ENCODE assay signal across 7 mouse cellular contexts in the genomic region with DNA sequence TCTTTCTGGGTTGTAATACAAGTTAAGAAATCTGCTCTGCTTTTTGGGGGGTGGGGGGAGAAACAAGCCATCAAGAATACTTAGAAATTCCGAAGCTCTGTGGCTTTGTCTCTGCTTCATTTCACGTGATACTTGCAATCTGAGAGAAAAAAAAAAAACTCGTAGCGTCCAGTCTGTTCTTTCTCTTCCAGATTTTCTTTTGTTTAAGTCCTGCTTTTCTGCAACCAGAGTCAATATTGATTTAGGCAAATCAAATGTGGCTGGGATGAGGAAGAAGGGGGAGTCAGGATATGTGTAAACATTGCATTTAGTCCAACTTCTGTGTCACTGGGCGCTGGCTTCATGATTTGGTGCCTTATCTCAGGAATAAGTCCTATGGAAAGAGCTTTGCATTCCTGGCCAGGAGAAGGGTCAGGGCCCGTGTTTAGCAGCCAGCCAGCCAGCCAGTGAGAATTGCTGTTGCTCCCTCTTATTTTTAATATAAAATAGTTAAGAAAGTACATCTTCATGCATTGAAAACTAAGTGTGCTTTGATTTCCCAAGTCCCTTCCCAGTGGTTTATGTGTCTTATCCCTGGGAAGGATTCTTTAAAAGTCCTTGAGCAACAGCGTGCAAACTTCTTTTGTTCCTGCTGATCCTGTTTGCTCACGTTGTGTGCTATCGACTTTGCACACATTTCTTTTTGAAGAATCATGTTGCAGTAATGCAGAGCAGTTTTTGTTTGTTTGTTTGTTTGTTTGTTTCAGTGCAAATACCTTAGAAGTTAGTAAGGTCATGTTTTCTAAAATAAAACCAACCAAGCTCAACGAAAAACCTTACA.
DNase-seq lines count a peak whose midpoint lies in the region; ATAC-seq lines count a peak whose summit lies in the region.

No protein-coding gene starts in this region.

- H3K9me3 ChIP-seq in forebrain, embryonic 10.5 days = 0 out of 2 replicates have a peak, but pooled peaks cover 3% of the 10 kb centered on the region
- no peaks in the 10 kb centered on the region for H3K9me3 ChIP-seq in limb, embryonic 12.5 days
- H3K9me3 ChIP-seq in midbrain, embryonic 10.5 days (replicated peaks) = peaks cover 9% of the 10 kb centered on the region; the same call in 1 of the 2 replicates

- H3K27me3 ChIP-seq in forebrain, embryonic 10.5 days (ENCODE audit: poor library complexity, severe bottlenecking) = no peaks in the 10 kb centered on the region
- no peaks in the 10 kb centered on the region for H3K27me3 ChIP-seq in limb, embryonic 12.5 days
- H3K27me3 ChIP-seq in midbrain, embryonic 10.5 days (ENCODE audit: low read depth, poor library complexity, severe bottlenecking) = no peaks in the 10 kb centered on the region

- peaks cover 45% of the 10 kb centered on the region for H3K4me1 ChIP-seq in forebrain, embryonic 10.5 days
- H3K4me1 ChIP-seq in limb, embryonic 12.5 days (replicated peaks) = 0 out of 2 replicates have a peak, but pooled peaks cover 10% of the 10 kb centered on the region
- peaks cover 40% of the 10 kb centered on the region for H3K4me1 ChIP-seq in midbrain, embryonic 10.5 days

- 25% methylated on average over 10 of the region's 10 CpGs for WGBS in forebrain, embryonic 10.5 days
- WGBS in limb, embryonic 12.5 days = 20% methylated on average over 10 of the region's 10 CpGs
- 10% methylated on average over 10 of the region's 10 CpGs for WGBS in midbrain, embryonic 10.5 days

- peak overlapping the region; percentile 57 for H3K4me2 ChIP-seq in limb, embryonic 12.5 days

- peak overlapping the region; percentile 78 for H3K9ac ChIP-seq in limb, embryonic 12.5 days (replicated peaks)

- ATAC-seq in limb, embryonic 12.5 days (ENCODE audit: insufficient number of reproducible peaks, insufficient read depth, low FRiP score, low TSS enrichment, low read depth) = no peak

- peak overlapping the region; percentile 91 for H3K27ac ChIP-seq in forebrain, embryonic 10.5 days
- H3K27ac ChIP-seq in limb, embryonic 12.5 days = peak overlapping the region; percentile 98
- H3K27ac ChIP-seq in midbrain, embryonic 10.5 days (replicated peaks) = peak overlapping the region; percentile 96

- peak overlapping the region; percentile 56 for H3K4me3 ChIP-seq in forebrain, embryonic 10.5 days
- peak overlapping the region; percentile 51 for H3K4me3 ChIP-seq in limb, embryonic 12.5 days (replicated peaks)
- H3K4me3 ChIP-seq in midbrain, embryonic 10.5 days = peak overlapping the region; percentile 74

- H3K36me3 ChIP-seq in forebrain, embryonic 10.5 days (replicated peaks) = peaks cover 25% of the 10 kb centered on the region
- H3K36me3 ChIP-seq in limb, embryonic 12.5 days = peaks cover 7% of the 10 kb centered on the region; the same call in 1 of the 2 replicates
- peaks cover 28% of the 10 kb centered on the region for H3K36me3 ChIP-seq in midbrain, embryonic 10.5 days

- DNase-seq in brain, adult 2 months (ENCODE audit: low read depth, low spot score) = peak; percentile 24
- DNase-seq in forebrain, embryonic 10.5 days (ENCODE audit: extremely low spot score, low spot score) = peak; percentile 50
- DNase-seq in heart, postnatal 4 days = peak; percentile 54
- peak; percentile 62 for DNase-seq in midbrain, embryonic 10.5 days (ENCODE audit: low spot score)
- peak; percentile 9 for DNase-seq in testis, postnatal 14 days (ENCODE audit: low spot score)
- no peak for DNase-seq in left cerebral cortex, adult 11 months (ENCODE audit: low spot score)
